Mouse (Mus musculus) liver, adult (tissue): ENCODE measurements around the gene E2f6.
A peak's percentile ranks its signal among the peaks of the same experiment; 100 is the strongest.

Source experiments
- GATA4 ChIP-seq: IDR thresholded peaks from 2 replicates; pipeline ENCODE4 v1.6.1; 2014; ENCODE audit warnings: mild to moderate bottlenecking, low read length; ENCODE audit not compliant: insufficient replicate concordance

E2f6 gene

GRCm38 (mm10) chr12:16823701-16824100 is 12.9 kb downstream of the E2f6 start:
- no peak for TF ChIP-seq GATA4

GRCm38 (mm10) chr12:16828505-16828904 is 17.7 kb downstream of the E2f6 start:
- TF ChIP-seq GATA4: peak; percentile 49; the same call in 1 of the 2 replicates

DNA sequence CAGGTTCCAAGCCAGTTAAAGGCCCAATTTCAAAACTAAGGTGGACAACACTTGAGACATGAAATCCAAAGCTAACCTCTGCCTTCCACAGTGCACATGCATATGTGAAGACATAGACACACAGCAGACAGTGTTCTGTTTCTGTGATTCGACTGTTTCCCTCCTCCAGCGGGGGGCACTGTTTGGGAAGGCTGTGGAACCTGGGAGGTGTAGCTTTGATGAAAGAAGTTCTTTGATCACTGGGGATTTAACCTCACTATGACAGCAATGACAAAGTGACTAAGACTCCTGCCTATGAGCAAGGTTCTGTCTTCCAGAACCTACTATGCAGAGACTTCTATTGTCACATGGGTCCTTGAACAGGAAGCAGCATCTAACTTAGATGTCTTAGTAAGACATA is 19.0 kb downstream of the E2f6 start:
- no peak for TF ChIP-seq GATA4

DNA sequence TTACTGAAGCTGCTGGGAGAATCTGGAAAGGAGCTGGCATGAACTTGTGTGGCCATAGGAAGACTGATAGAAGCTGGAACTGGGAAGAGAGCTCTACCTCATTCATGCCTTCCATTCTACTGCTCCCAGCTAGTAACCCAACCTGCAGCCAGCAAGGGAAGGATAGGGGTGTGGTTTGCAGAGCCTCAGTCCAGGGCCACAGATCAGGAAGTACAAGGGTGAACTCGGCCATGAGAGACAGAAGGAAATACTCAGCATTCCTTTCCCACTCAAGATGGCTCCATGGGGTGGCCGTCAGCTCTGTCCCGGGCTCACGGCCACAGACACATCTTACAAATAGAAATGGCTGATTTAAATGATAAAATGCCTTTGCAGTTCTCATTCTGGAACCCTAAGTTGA is 20.3 kb downstream of the E2f6 start:
- no peak for TF ChIP-seq GATA4

DNA sequence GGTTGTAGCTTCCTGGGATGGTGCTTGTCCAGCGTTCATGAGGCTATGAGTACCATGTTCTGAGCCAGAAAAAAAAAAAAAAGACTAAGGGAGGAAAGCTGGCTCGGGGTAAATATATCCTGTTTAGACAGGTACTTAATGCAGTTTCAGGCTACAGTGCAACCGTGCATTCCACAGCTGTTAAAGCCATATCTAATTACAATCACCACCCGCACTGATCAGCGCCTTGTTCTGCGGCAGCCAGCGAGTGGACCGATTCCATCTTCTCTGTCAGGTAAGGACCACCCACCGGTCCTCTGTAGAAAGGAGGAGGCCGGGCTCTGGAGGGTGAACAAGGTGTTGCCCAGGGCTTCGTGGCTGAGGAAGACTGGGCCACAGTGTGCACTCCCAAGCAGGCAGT is 23.9 kb downstream of the E2f6 start:
- no peak for TF ChIP-seq GATA4

DNA sequence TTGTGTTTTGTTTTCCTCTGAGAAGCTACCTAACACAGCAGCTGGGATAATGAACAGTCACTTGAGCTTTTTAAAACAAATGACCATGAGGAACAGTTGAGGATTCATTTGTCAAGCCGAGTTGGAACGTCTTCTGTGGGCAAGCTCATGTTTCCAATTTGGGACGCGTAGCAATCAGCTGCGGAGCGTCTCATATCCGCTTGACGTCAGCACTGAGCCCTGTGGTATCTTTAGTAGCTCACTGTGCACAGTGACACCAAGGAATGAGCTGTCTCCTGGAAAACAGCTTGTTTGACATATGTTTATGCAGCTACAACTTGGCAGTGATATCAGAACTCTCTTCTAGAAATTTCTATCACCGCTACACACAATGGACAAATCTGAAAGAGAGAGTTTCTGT is 25.4 kb downstream of the E2f6 start:
- TF ChIP-seq GATA4: peak; percentile 80; the same call in 1 of the 2 replicates

GRCm38 (mm10) chr12:16837766-16838165 is 27.0 kb downstream of the E2f6 start:
- no peak for TF ChIP-seq GATA4

GRCm38 (mm10) chr12:16840842-16841782 is 30.3 kb downstream of the E2f6 start:
- peak; percentile 98 for TF ChIP-seq GATA4

DNA sequence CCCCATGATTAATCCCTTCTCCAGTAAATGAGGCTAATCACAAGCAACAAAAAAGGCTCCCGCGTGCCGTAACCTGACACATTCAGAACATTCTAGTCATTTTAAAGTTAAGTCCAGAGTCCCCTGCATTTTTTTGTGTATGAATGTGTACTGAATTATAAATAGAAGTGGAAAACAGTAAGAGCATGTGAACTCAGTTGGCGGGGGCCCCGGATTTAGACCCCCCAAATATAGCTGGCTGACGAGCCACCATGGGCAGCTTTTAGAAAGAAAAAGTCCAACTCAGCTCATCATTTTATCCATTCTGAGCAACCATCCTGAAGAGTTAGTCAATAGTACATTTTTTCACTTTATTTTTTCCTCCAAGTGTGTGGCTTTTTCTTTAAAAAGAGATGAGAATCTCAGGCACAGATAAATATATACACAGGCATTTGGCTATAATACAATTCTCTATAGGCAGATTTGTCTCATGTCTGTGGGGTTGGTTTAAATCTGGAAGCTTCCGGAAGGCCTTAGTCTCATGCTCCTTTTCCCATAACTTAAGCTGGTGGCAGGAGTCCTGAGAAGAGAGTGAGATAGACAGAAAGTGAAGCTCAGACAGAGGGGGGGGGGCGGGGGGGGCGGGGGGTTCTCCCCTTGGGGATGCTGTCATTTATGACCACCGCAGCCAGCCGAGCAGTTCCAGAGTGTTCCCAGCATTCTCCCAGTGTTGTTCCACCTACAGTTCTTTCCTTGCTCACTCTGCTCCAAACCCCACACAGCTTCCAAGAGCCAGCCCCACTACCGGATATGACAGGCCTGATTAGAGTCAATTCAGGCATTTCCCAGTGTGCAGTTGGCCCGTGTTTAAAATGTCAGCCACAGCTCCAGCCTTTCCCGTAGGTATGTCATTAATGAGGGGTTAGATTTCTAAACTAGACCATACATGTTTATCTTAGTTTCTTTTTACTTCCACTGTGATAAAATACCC is 34.1 kb downstream of the E2f6 start:
- TF ChIP-seq GATA4: no peak; the same call in 1 of the 2 replicates

DNA sequence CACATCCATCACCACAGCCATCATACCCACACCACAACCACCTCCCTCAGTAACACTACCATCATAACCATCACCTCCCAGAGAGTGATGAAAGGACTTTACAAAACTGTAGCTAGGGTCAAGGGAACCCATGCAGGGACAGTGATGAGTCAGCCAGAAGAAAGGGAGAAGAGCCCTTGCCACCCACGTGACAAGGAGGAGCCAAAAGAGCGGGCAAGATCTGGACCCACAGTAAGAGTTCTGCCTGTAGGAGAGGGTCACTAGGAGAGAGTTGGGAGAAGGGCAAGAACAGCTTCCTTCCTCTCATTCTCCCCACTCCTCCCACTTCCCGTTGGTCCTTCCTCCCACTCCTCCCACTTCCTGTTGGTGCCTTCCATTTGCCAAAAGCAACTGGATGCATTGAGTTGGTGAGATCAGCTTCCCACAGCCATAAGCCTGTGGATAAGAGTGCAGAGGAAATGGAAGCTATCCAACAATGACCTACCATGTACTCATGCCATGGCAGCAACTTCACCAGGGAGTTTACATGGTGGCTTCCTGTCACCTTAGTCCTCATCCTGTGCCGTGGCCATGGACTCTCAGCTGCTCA is 36.5 kb downstream of the E2f6 start:
- no peak for TF ChIP-seq GATA4

DNA sequence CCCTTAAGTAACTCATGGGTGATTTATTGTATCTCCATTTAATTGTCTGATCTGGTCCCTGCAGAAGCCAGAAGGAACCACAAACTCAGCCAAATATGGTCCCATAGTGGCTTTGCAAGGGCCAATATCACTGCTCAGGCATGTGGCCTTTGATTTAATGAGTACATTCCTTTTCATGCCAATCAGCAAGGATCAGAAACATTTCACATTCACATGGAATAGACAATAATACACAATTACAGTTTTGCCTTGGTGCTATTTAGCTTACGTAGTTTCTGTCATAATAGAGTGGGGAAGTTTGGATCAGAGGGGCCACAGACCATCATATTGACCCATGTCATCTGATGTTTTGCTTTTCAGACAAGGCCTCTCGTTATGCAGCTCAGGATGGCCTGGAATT is 37.7 kb downstream of the E2f6 start:
- no peak for TF ChIP-seq GATA4

GRCm38 (mm10) chr12:16849821-16850220 is 39.1 kb downstream of the E2f6 start:
- TF ChIP-seq GATA4: no peak

GRCm38 (mm10) chr12:16850431-16851375 is 39.9 kb downstream of the E2f6 start:
- TF ChIP-seq GATA4: no peak
